Mouse (Mus musculus): ENCODE data around the gene Kcna3.

DNA sequence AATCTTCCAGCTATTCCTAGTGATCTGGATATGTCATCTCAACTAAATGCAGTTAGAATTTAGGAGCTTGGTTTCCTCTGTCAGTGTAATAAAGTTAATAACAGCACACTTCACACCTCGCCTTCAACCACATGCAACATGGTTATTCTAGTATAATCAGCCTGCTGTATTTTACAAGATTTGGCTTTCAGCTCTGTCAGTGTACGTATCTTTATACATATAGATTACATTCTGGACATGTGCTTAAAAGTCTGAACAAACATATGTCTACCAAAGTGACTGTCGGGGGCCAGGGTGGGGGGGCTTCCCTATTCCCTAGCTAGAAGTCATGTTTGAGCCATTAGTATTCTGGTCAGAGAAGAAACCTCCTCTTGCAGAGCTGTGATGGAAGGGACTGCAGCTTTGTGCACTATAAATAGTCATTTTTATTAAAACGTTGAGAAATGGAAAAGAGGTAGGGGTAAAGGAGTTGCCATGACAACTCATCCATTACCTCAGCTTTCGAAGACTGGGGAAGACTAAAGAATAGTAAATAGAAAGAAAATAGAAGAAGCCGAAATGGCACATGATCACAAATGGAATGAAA, 29.6 kb downstream of the Kcna3 start:
- TF ChIP-seq CTCF (IDR thresholded peaks at IDR 0.05; ENCODE audit: low read depth) = no peak
- no peak for TF ChIP-seq EP300 (IDR thresholded peaks at IDR 0.05; ENCODE audit: low read depth)

Data from heart, postnatal 0 days (tissue).